Mouse (Mus musculus): ENCODE measurements around the gene Gm45233. TPM values are rescaled to one million over a fixed set of nuclear protein-coding genes. Genes with fewer than 3 reads are reported as not detected.

Gene Gm45233
- not detected for total RNA-seq (2023)

GRCm38 (mm10) chr7:43443917-43444293 is at the start of gene Gm45233, which contains the start of gene Etfb:
Gene Gm45233 (plus strand): TSS chr7:43444128.
Gene Etfb (plus strand): TSS chr7:43444083.

DNA sequence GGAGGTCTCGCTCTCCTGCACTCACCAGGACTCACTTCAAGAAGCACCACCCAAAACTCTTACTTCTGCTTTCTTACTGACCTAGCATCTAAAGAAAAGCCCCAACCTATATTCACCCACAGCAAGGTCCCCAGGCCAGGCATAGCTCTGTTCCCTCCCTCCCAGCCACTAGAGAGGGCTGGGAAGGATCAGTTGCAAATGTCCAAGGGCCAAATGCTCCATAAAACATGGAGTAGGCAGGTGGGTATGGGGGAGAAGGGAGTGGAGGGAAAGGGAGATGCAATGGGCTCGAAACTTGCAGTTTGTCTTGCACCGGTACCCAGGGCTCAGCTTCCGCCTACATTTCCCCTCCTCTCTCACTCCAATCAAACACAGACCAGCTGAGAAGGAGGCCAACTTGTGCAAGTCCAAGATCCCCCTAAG is 35.8 kb upstream of the Gm45233 start, which contains the start of gene Siglecg:
Gene Siglecg, plus strand, starts transcription at position 74 of the 423 bp plus-strand sequence.

GRCm38 (mm10) chr7:43427406-43427805 is 16.5 kb upstream of the Gm45233 start, which contains the start of gene Lim2:
Gene Lim2 (plus strand): TSS chr7:43427670.

GRCm38 (mm10) chr7:43436341-43437255 is 7.3 kb upstream of the Gm45233 start, which contains the start of gene Nkg7:
Gene Nkg7 (plus strand): TSS chr7:43437073.

DNA sequence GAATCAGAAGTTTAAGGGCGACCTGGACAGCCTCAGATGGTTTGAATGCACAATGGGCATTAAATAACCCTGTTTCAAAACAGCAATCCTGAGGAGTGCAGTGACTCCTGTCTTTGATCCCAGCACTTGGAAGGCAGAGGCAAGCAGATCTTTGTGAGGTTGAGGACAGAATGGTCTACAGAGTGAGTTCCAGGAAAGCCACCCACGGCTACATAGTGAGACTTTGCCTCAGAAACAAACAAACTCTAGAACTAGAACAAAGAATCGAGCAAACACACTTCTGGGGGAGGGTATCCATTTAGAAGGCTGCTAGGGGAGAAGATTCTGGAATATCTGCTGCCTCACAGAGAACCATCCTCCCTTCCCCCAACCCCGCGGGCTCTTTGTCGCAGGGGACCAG is 3.4 kb upstream of the Gm45233 start, which contains the start of gene Cldnd2:
Gene Cldnd2, plus strand, starts transcription at position 301 of the 400 bp plus-strand sequence.

GRCm38 (mm10) chr7:43462851-43463250 is 18.9 kb downstream of the Gm45233 start, which contains the start of gene Vsig10l:
Gene Vsig10l (plus strand): TSS chr7:43463151.

GRCm38 (mm10) chr7:43489631-43490125 is 45.8 kb downstream of the Gm45233 start, which contains the start of gene Iglon5:
Gene Iglon5 (minus strand): TSS chr7:43490075.

Other genes with a start within 250 kb of the Gm45233 start
- gene Zfp715, start 130.8 kb upstream of the Gm45233 start, total RNA-seq (2023): 10 to 100 TPM; 19.0 to 21.5 TPM
- gene Siglecf, start 92.8 kb upstream of the Gm45233 start, total RNA-seq (2023): under 1 TPM in 1 of 2 experiments, not detected in 1; 0.55 TPM
- 1 to 10 TPM; 8.9 to 9.6 TPM for gene Siglecg, start 35.9 kb upstream of the Gm45233 start, total RNA-seq (2023)
- gene Lim2, start 16.5 kb upstream of the Gm45233 start, total RNA-seq (2023): not detected
- under 1 TPM in 1 of 2 experiments, not detected in 1; 0.81 TPM for gene Nkg7, start 7.1 kb upstream of the Gm45233 start, total RNA-seq (2023)
- gene Cldnd2, start 3.3 kb upstream of the Gm45233 start, total RNA-seq (2023): not detected
- 10 to 100 TPM; 70.6 to 73.5 TPM for gene Etfb, start within 50 bp of the Gm45233 start, total RNA-seq (2023)
- 1 to 10 TPM; 4.6 to 6.6 TPM for gene Vsig10l, start 19.0 kb downstream of the Gm45233 start, total RNA-seq (2023)
- not detected for gene Iglon5, start 45.9 kb downstream of the Gm45233 start, total RNA-seq (2023)
- gene 4931406B18Rik, start 61.8 kb downstream of the Gm45233 start, total RNA-seq (2023): not detected
- 10 to 100 TPM; 61.6 to 75.0 TPM for gene Cd33, start 100.3 kb downstream of the Gm45233 start, total RNA-seq (2023)
- gene Zfp658, start 118.1 kb downstream of the Gm45233 start, total RNA-seq (2023): 10 to 100 TPM; 10.2 to 11.0 TPM
- gene Zfp719, start 135.5 kb downstream of the Gm45233 start, total RNA-seq (2023): 10 to 100 TPM; 10.5 to 10.7 TPM
- gene Zfp819, start 163.0 kb downstream of the Gm45233 start, total RNA-seq (2023): 1 to 10 TPM in 1 of 2 experiments, not detected in 1; 1.2 TPM
- not detected for gene Ceacam18, start 190.6 kb downstream of the Gm45233 start, total RNA-seq (2023)
- 100 to 1,000 TPM; 128 to 137 TPM for gene Siglece, start 216.0 kb downstream of the Gm45233 start, total RNA-seq (2023)
- gene Ctu1, start 227.9 kb downstream of the Gm45233 start, total RNA-seq (2023): 1 to 10 TPM; 6.9 to 7.3 TPM
- not detected for gene Klk14, start 246.3 kb downstream of the Gm45233 start, total RNA-seq (2023)

All from monocyte, adult 59 days (primary cell).